Mouse (Mus musculus): Measurements from ENCODE around the gene Cntfr. TPM values are rescaled to one million over a fixed set of nuclear protein-coding genes. Genes with fewer than 3 reads are reported as not detected.

The Cntfr gene
- polyA plus RNA-seq, 1 experiment = 28.6 TPM

DNA sequence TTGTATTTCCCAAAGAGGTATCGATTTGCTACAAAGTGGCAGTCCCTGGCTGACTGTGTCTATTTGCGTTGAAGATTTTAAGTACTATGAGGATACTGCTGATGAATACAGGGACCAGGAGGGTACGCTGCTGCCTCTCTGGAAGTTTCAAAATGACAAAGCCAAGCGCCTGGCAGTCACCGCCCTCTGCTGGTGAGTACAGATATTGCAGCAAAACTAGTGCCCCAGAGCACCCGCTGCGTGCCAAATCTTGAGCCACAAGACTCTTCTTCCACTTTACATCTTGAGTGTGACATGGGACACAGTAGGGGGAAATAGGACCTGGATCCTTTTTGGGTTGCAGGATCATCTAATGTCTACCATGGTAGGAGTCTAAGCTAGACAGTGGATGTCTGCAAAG is 82.7 kb downstream of the Cntfr start:
- DNase-seq (ENCODE audit: low spot score) = no peak

DNA sequence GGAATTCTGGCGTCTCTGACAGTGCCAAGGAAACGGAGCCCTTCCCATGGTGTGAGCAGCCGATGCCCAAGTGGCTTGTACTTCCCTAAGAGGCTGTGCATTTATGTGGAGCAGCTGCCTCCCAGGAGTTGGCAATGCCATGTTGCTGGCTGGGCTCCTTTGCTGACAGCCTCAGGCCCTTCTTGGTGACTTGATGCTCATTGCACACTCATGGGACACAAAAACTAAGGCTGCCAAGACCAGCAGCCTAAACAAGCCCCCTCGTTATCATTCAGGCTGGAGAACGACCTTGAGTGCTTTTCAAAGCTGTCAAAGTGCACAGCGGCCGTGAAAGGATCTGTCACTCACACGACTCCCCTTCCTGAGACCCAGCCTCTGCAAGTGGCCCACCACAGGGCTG is 84.7 kb downstream of the Cntfr start:
- DNase-seq (ENCODE audit: low spot score) = no peak

- DNase-seq (ENCODE audit: low spot score) = no peak
Measured at GRCm38 (mm10) chr4:41610594-41610980, 86.3 kb downstream of the Cntfr start.

DNA sequence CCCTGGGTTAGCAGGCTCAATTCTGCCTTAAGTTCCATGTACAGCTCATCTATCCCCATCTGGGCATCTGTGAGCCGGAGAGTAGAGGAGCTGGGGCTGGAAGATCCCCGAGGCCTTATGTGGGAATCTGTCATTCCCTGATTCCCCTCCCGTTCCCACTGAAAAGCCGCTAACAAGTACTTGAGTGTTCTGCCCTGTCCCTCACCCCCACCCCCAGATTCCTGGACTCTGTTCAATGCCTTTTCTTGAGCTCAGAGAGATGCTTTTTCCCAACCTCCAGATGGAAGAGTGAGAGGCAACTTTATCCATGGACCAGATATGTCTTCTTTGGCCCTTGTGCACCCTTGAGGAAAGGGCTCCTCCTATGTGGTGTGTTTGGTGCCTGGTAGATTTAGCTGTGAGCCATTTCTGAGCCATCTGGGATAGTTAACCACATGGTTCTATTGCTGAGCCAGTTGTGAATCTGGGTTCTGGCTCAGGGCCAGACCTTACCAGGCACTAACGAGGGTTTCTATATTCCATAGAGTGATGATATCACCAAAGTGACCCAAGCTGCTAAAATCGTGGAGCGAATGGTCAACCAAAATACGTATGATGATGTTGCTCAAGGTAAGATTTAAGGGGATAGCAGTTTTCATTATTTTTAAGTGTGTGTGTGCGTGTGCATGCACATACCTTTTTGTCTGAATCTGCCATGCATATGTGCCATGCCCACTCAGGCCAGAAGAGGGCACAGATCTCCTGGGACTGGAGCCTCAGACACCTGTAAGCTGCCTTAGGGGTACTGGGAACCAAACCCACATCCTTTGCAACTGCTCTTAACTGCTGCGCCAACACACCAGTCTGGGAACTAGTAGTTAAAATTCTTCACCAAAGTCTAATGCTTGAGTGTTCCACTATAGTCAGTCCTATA is 87.0 kb downstream of the Cntfr start:
- no peak for DNase-seq (ENCODE audit: low spot score)

Other genes with a start within 250 kb of the Cntfr start
- 0.53 and 0.61 TPM in 2 replicates for gene Kif24, start 232.2 kb downstream of the Cntfr start, polyA plus RNA-seq (2012; rRNA removed)
- 29.5 and 34.6 TPM in 2 replicates for gene Nudt2, start 231.9 kb downstream of the Cntfr start, polyA plus RNA-seq (2012; rRNA removed)
- gene AI464131, start 194.0 kb downstream of the Cntfr start, polyA plus RNA-seq (2012; rRNA removed) = 8.0 and 11.4 TPM in 2 replicates
- gene 1110017D15Rik, start 179.8 kb downstream of the Cntfr start, polyA plus RNA-seq (2012; rRNA removed) = 0.10 and 0.22 TPM in 2 replicates
- 20.9 and 21.3 TPM in 2 replicates for gene Fam219a, start 127.6 kb downstream of the Cntfr start, polyA plus RNA-seq (2012; rRNA removed)
- 85.3 and 93.8 TPM in 2 replicates for gene Dnaic1, start 127.3 kb downstream of the Cntfr start, polyA plus RNA-seq (2012; rRNA removed)
- gene Enho, start 56.8 kb downstream of the Cntfr start, polyA plus RNA-seq (2012; rRNA removed) = 165 and 187 TPM in 2 replicates
- 77.4 and 78.3 TPM in 2 replicates for gene Il11ra1, start 2.9 kb upstream of the Cntfr start, polyA plus RNA-seq (2012; rRNA removed)
- gene Rpp25l, start 16.4 kb upstream of the Cntfr start, polyA plus RNA-seq (2012; rRNA removed) = 32.6 and 40.5 TPM in 2 replicates
- gene Dctn3, start 26.1 kb upstream of the Cntfr start, polyA plus RNA-seq (2012; rRNA removed) = 68.8 and 98.7 TPM in 2 replicates
- gene Arid3c, start 34.1 kb upstream of the Cntfr start, polyA plus RNA-seq (2012; rRNA removed) = 1.3 and 1.9 TPM in 2 replicates
- 64.7 and 65.2 TPM in 2 replicates for gene Galt, start 58.1 kb upstream of the Cntfr start, polyA plus RNA-seq (2012; rRNA removed)
- 79.7 and 81.4 TPM in 2 replicates for gene Sigmar1, start 59.1 kb upstream of the Cntfr start, polyA plus RNA-seq (2012; rRNA removed)
- 38.0 and 44.4 TPM in 2 replicates for gene Ccl27a, start 77.2 kb upstream of the Cntfr start, polyA plus RNA-seq (2012; rRNA removed)
- gene Gm21541, start 206.5 kb upstream of the Cntfr start, polyA plus RNA-seq (2012; rRNA removed) = 6.6 and 36.4 TPM in 2 replicates
- gene Gm20878, start 244.5 kb upstream of the Cntfr start, polyA plus RNA-seq (2012; rRNA removed) = 2.1 and 3.3 TPM in 2 replicates